Mouse (Mus musculus) embryonic fibroblast, embryonic 13.5 days (primary cell): ENCODE data around the gene 2310057M21Rik.
"Not testable (repeated sequence)": the region's sequence is repeated elsewhere in the genome, so short reads cannot be mapped to it uniquely, and the experiment has no call there.

Source experiments
- CTCF ChIP-seq: IDR thresholded peaks from 2 replicates; pipeline ENCODE4 v1.5.1; 2011; ENCODE audit warnings: mild to moderate bottlenecking, control low read depth, low read length, moderate library complexity, borderline replicate concordance; ENCODE audit not compliant: insufficient read depth
- POLR2A ChIP-seq: IDR thresholded peaks from 2 replicates; pipeline ENCODE4 v1.6.1; 2011; ENCODE audit warnings: low read depth, mild to moderate bottlenecking, control low read depth, low read length, moderate library complexity

DNA sequence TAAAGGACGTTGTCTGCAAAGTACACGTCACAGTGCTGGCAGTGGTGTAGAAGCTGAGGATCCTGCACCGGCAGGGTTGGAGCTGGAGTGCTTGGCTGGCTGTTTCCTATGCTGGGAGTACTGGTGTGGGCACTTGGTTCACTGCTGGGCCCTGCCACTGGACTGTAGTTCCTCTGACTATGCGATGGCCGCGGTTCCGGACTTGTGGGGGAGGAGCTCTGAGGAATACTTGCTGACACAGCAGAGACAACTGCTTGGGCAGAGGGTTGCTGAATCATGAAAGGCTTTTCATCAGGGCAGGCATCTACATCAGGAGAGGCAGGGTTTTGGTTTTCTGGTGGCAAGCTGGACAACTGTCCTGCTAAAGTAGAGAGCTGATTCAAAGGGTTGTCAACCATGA, 29.2 kb upstream of the 2310057M21Rik start:
- TF ChIP-seq POLR2A, CTCF: not testable (repeated sequence)
